Mouse (Mus musculus): ENCODE measurements at regions not wholly inside any gene's neighbourhood (a gene's known extent, or its start where the extent isn't known, plus 50 kb on each side); places are given as distances from the start of the nearest gene placed in this dataset.

GRCm38 (mm10) chr13:101115296-101115695, 282.1 kb upstream of the Slc30a5 start:
- no peaks in the 10 kb centered on the region for H3K27me3 ChIP-seq
- H3K36me3 ChIP-seq, result no peaks in the 10 kb centered on the region
- H3K27ac ChIP-seq (replicated peaks), result no peak overlapping the region
- no peak overlapping the region for H3K9ac ChIP-seq
- H3K9me3 ChIP-seq, result no peaks in the 10 kb centered on the region
- no peaks in the 10 kb centered on the region for H3K4me1 ChIP-seq (replicated peaks)
- no peak overlapping the region for H3K4me3 ChIP-seq
- H3K4me2 ChIP-seq, result no peak overlapping the region
- WGBS, result 80% methylated on average over 5 of the region's 5 CpGs
- ATAC-seq (ENCODE audit: low FRiP score, low read depth), result no peak

- Histone ChIP-seq H3K9me3 (no peaks in the 10 kb centered on the region), H3K4me3 (no peak overlapping the region), H3K27me3 (no peaks in the 10 kb centered on the region), H3K27ac (replicated peaks) (no peak overlapping the region), H3K36me3 (no peaks in the 10 kb centered on the region), H3K9ac (no peak overlapping the region), H3K4me2 (no peak overlapping the region), H3K4me1 (replicated peaks) (no peaks in the 10 kb centered on the region)
- ATAC-seq (ENCODE audit: low FRiP score, low read depth), result no peak
- WGBS, result 87% methylated on average over 4 of the region's 4 CpGs
Measured at GRCm38 (mm10) chr13:101112176-101112575, 278.9 kb upstream of the Slc30a5 start.

- no peak for ATAC-seq (ENCODE audit: low FRiP score, low read depth)
- Histone ChIP-seq H3K4me1 (replicated peaks) (no peaks in the 10 kb centered on the region), H3K9me3 (no peaks in the 10 kb centered on the region), H3K4me2 (no peak overlapping the region), H3K36me3 (no peaks in the 10 kb centered on the region), H3K27ac (replicated peaks) (no peak overlapping the region), H3K9ac (no peak overlapping the region), H3K27me3 (no peaks in the 10 kb centered on the region), H3K4me3 (no peak overlapping the region)
- 87% methylated on average over 2 of the region's 2 CpGs for WGBS
Measured at GRCm38 (mm10) chr13:101111773-101112172, 278.5 kb upstream of the Slc30a5 start.

- no peaks in the 10 kb centered on the region for H3K4me1 ChIP-seq (replicated peaks)
- H3K27me3 ChIP-seq, result no peaks in the 10 kb centered on the region
- H3K4me2 ChIP-seq, result no peak overlapping the region
- H3K27ac ChIP-seq (replicated peaks), result no peak overlapping the region
- H3K36me3 ChIP-seq, result no peaks in the 10 kb centered on the region
- H3K4me3 ChIP-seq, result no peak overlapping the region
- WGBS, result 63% methylated on average over 3 of the region's 3 CpGs
- no peak for ATAC-seq (ENCODE audit: low FRiP score, low read depth)
- H3K9me3 ChIP-seq, result no peaks in the 10 kb centered on the region
- no peak overlapping the region for H3K9ac ChIP-seq
Measured at GRCm38 (mm10) chr13:101100621-101101020, 267.4 kb upstream of the Slc30a5 start.

- Histone ChIP-seq H3K4me3 (no peak overlapping the region), H3K4me1 (replicated peaks) (no peaks in the 10 kb centered on the region), H3K9me3 (no peaks in the 10 kb centered on the region), H3K27me3 (no peaks in the 10 kb centered on the region), H3K27ac (replicated peaks) (no peak overlapping the region), H3K36me3 (no peaks in the 10 kb centered on the region), H3K9ac (no peak overlapping the region), H3K4me2 (no peak overlapping the region)
- 93% methylated on average over 1 of the region's 1 CpGs for WGBS
- no peak for ATAC-seq (ENCODE audit: low FRiP score, low read depth)
Measured at GRCm38 (mm10) chr13:101096856-101097255, 263.6 kb upstream of the Slc30a5 start.

- ATAC-seq (ENCODE audit: low FRiP score, low read depth), result no peak
- Histone ChIP-seq H3K4me2 (no peak overlapping the region), H3K27me3 (no peaks in the 10 kb centered on the region), H3K4me1 (replicated peaks) (no peaks in the 10 kb centered on the region), H3K4me3 (no peak overlapping the region), H3K36me3 (no peaks in the 10 kb centered on the region), H3K27ac (replicated peaks) (no peak overlapping the region), H3K9ac (no peak overlapping the region), H3K9me3 (no peaks in the 10 kb centered on the region)
- WGBS, result 78% methylated on average over 6 of the region's 6 CpGs
Measured at GRCm38 (mm10) chr13:101096221-101096620, 263.0 kb upstream of the Slc30a5 start.

- Histone ChIP-seq H3K27ac (replicated peaks) (no peak overlapping the region), H3K36me3 (no peaks in the 10 kb centered on the region), H3K9me3 (no peaks in the 10 kb centered on the region), H3K4me2 (no peak overlapping the region), H3K4me1 (replicated peaks) (no peaks in the 10 kb centered on the region), H3K4me3 (no peak overlapping the region), H3K9ac (no peak overlapping the region), H3K27me3 (no peaks in the 10 kb centered on the region)
- 85% methylated on average over 6 of the region's 6 CpGs for WGBS
- no peak for ATAC-seq (ENCODE audit: low FRiP score, low read depth)
Measured at GRCm38 (mm10) chr13:101095057-101095831, 262.0 kb upstream of the Slc30a5 start.

GRCm38 (mm10) chr13:101092743-101093131, 259.5 kb upstream of the Slc30a5 start:
- H3K27ac ChIP-seq (replicated peaks), result no peak overlapping the region
- no peaks in the 10 kb centered on the region for H3K4me1 ChIP-seq (replicated peaks)
- WGBS, result 81% methylated on average over 10 of the region's 10 CpGs
- H3K36me3 ChIP-seq, result no peaks in the 10 kb centered on the region
- H3K9me3 ChIP-seq, result no peaks in the 10 kb centered on the region
- H3K27me3 ChIP-seq, result no peaks in the 10 kb centered on the region
- H3K9ac ChIP-seq, result no peak overlapping the region
- no peak for ATAC-seq (ENCODE audit: low FRiP score, low read depth)
- no peak overlapping the region for H3K4me2 ChIP-seq
- H3K4me3 ChIP-seq, result no peak overlapping the region

GRCm38 (mm10) chr13:101092033-101092742, 259.0 kb upstream of the Slc30a5 start:
- H3K4me1 ChIP-seq (replicated peaks), result no peaks in the 10 kb centered on the region
- no peak overlapping the region for H3K27ac ChIP-seq (replicated peaks)
- H3K9ac ChIP-seq, result no peak overlapping the region
- ATAC-seq (ENCODE audit: low FRiP score, low read depth), result no peak
- no peak overlapping the region for H3K4me2 ChIP-seq
- H3K27me3 ChIP-seq, result no peaks in the 10 kb centered on the region
- no peak overlapping the region for H3K4me3 ChIP-seq
- no peaks in the 10 kb centered on the region for H3K9me3 ChIP-seq
- no peaks in the 10 kb centered on the region for H3K36me3 ChIP-seq
- 65% methylated on average over 18 of the region's 18 CpGs for WGBS

GRCm38 (mm10) chr13:101085182-101085581, 252.0 kb upstream of the Slc30a5 start:
- H3K36me3 ChIP-seq, result no peaks in the 10 kb centered on the region
- no peaks in the 10 kb centered on the region for H3K9me3 ChIP-seq
- no peak overlapping the region for H3K4me3 ChIP-seq
- no peak overlapping the region for H3K9ac ChIP-seq
- H3K4me2 ChIP-seq, result no peak overlapping the region
- no peak overlapping the region for H3K27ac ChIP-seq (replicated peaks)
- no peaks in the 10 kb centered on the region for H3K27me3 ChIP-seq
- no peaks in the 10 kb centered on the region for H3K4me1 ChIP-seq (replicated peaks)
- no peak for ATAC-seq (ENCODE audit: low FRiP score, low read depth)

GRCm38 (mm10) chr13:101084193-101084592, 251.0 kb upstream of the Slc30a5 start:
- Histone ChIP-seq H3K27ac (replicated peaks) (no peak overlapping the region), H3K4me2 (no peak overlapping the region), H3K9ac (no peak overlapping the region), H3K9me3 (no peaks in the 10 kb centered on the region), H3K27me3 (no peaks in the 10 kb centered on the region), H3K4me1 (replicated peaks) (no peaks in the 10 kb centered on the region), H3K36me3 (no peaks in the 10 kb centered on the region), H3K4me3 (no peak overlapping the region)
- ATAC-seq (ENCODE audit: low FRiP score, low read depth), result no peak
- 96% methylated on average over 5 of the region's 5 CpGs for WGBS

- H3K27ac ChIP-seq (replicated peaks), result no peak overlapping the region
- no peaks in the 10 kb centered on the region for H3K9me3 ChIP-seq
- no peak overlapping the region for H3K4me3 ChIP-seq
- H3K9ac ChIP-seq, result no peak overlapping the region
- H3K4me2 ChIP-seq, result no peak overlapping the region
- no peaks in the 10 kb centered on the region for H3K27me3 ChIP-seq
- no peak for ATAC-seq (ENCODE audit: low FRiP score, low read depth)
- WGBS, result 87% methylated on average over 1 of the region's 1 CpGs
- H3K4me1 ChIP-seq (replicated peaks), result no peaks in the 10 kb centered on the region
- H3K36me3 ChIP-seq, result no peaks in the 10 kb centered on the region
Measured at GRCm38 (mm10) chr13:101083416-101083815, 250.2 kb upstream of the Slc30a5 start.
